In genomic region chr7:113035751-113036150, GRCm38 (mm10) we compare ENCODE assay signal across 32 mouse cellular contexts.
"Had no signal": no experiment of that assay in that cellular context is flagged by ENCODE, and none has a peak within 500 bp of the region (broad histone marks: within the 10 kb centered on the region; RNA-seq: fewer than 3 reads in every experiment).

No protein-coding gene starts in this region.

- H3K4me1 ChIP-seq: limb, embryonic 10.5 days; limb, embryonic 12.5 days; limb, embryonic 13.5 days; limb, embryonic 15.5 days; liver, embryonic 12.5 days; liver, embryonic 13.5 days; liver, embryonic 15.5 days; megakaryocyte, embryonic 14.5 days; midbrain, embryonic 15.5 days; neural tube, embryonic 12.5 days; neural tube, embryonic 13.5 days had no signal

- H3K9me3 ChIP-seq: limb, embryonic 10.5 days; limb, embryonic 12.5 days; limb, embryonic 13.5 days; limb, embryonic 15.5 days; liver, embryonic 12.5 days; liver, embryonic 13.5 days; liver, embryonic 15.5 days; lung, embryonic 15.5 days; megakaryocyte, embryonic 14.5 days; midbrain, embryonic 10.5 days; midbrain, embryonic 12.5 days; midbrain, embryonic 15.5 days; neural tube, embryonic 12.5 days; neural tube, embryonic 13.5 days had no signal

- H3K27ac ChIP-seq: limb, embryonic 10.5 days; limb, embryonic 12.5 days; limb, embryonic 13.5 days; limb, embryonic 15.5 days; liver, embryonic 12.5 days; liver, embryonic 13.5 days; liver, embryonic 14.5 days; liver, embryonic 15.5 days; lung, embryonic 15.5 days; macrophage; midbrain, embryonic 10.5 days; midbrain, embryonic 12.5 days; midbrain, embryonic 15.5 days; neural tube, embryonic 12.5 days; neural tube, embryonic 13.5 days had no signal

- H3K4me2 ChIP-seq: limb, embryonic 12.5 days; limb, embryonic 13.5 days; limb, embryonic 15.5 days; liver, embryonic 11.5 days; liver, embryonic 12.5 days; liver, embryonic 13.5 days; liver, embryonic 15.5 days; lung, embryonic 14.5 days; lung, embryonic 15.5 days; midbrain, embryonic 11.5 days; midbrain, embryonic 12.5 days; midbrain, embryonic 15.5 days; neural tube, embryonic 12.5 days; neural tube, embryonic 13.5 days had no signal

- ATAC-seq: liver, embryonic 12.5 days; liver, postnatal 0 days; lung, postnatal 0 days; midbrain, embryonic 15.5 days; midbrain, embryonic 16.5 days had no signal

- DNase-seq: left cerebral cortex, postnatal 4 days; liver; liver, embryonic 13.5 days; liver, postnatal 0 days; lung, adult 18-20 months; lung, adult 2 months; lung, embryonic 14.5 days; lung, postnatal 10 days; lung, postnatal 14 days; lung, postnatal 36 days; lung, postnatal 4 days; midbrain, embryonic 14.5 days had no signal

- H3K27me3 ChIP-seq: limb, embryonic 12.5 days; limb, embryonic 13.5 days; limb, embryonic 15.5 days; liver, embryonic 12.5 days; liver, embryonic 13.5 days; liver, embryonic 15.5 days; lung, embryonic 15.5 days; midbrain, embryonic 12.5 days; midbrain, embryonic 15.5 days; neural tube, embryonic 12.5 days; neural tube, embryonic 13.5 days had no signal

- H3K9ac ChIP-seq: limb, embryonic 12.5 days; limb, embryonic 13.5 days; limb, embryonic 15.5 days; liver, embryonic 12.5 days; liver, embryonic 13.5 days; liver, embryonic 14.5 days; liver, embryonic 15.5 days; liver, postnatal 0 days; lung, embryonic 14.5 days; lung, embryonic 15.5 days; midbrain, embryonic 12.5 days; midbrain, embryonic 15.5 days; neural tube, embryonic 12.5 days; neural tube, embryonic 13.5 days had no signal

- H3K4me3 ChIP-seq: limb, embryonic 10.5 days; limb, embryonic 12.5 days; limb, embryonic 13.5 days; limb, embryonic 15.5 days; liver, embryonic 12.5 days; liver, embryonic 13.5 days; liver, embryonic 15.5 days; lung, embryonic 15.5 days; megakaryocyte, embryonic 14.5 days; midbrain, embryonic 10.5 days; midbrain, embryonic 12.5 days; midbrain, embryonic 15.5 days; myocyte; neural tube, embryonic 12.5 days; neural tube, embryonic 13.5 days had no signal

- H3K36me3 ChIP-seq: limb, embryonic 10.5 days; limb, embryonic 12.5 days; limb, embryonic 13.5 days; limb, embryonic 15.5 days; liver, embryonic 12.5 days; liver, embryonic 13.5 days; liver, embryonic 15.5 days; lung, embryonic 15.5 days; midbrain, embryonic 10.5 days; midbrain, embryonic 12.5 days; midbrain, embryonic 15.5 days; neural tube, embryonic 12.5 days; neural tube, embryonic 13.5 days had no signal
